Mouse (Mus musculus) lung, embryonic 15.5 days (tissue): ENCODE results near the gene Pom121. TPM values are rescaled to one million over a fixed set of nuclear protein-coding genes. Genes with fewer than 3 reads are reported as not detected.

ENCODE experiments used
- ATAC-seq: fragments of 200-750 bp; cut with Nextera tagmentation; 2 replicates; pipeline ENCODE4 v1.8.0; 2017; ENCODE audit warnings: moderate number of reproducible peaks, borderline replicate concordance; ENCODE audit not compliant: low FRiP score, low TSS enrichment; ENCODE audit errors: extremely low read depth
- H3K27ac ChIP-seq: fragments of 300-500 bp; sonication (generic); 2 replicates; pipeline ENCODE4 v1.5.1; 2015; ENCODE audit warnings: moderate library complexity, mild to moderate bottlenecking, inconsistent platforms
- H3K27me3 ChIP-seq: fragments of 300-500 bp; sonication (generic); 2 replicates; pipeline ENCODE4 v1.6.1; 2015; ENCODE audit warnings: inconsistent platforms
- H3K36me3 ChIP-seq: fragments of 300-500 bp; sonication (generic); 2 replicates; pipeline ENCODE4 v1.6.1; 2015; ENCODE audit warnings: inconsistent platforms
- H3K4me1 ChIP-seq: fragments of 300-500 bp; sonication (generic); 2 replicates; pipeline ENCODE4 v1.6.1; 2015; ENCODE audit warnings: inconsistent platforms
- H3K4me2 ChIP-seq: fragments of 300-500 bp; sonication (generic); 2 replicates; pipeline ENCODE4 v1.6.1; 2015; ENCODE audit warnings: inconsistent platforms, mild to moderate bottlenecking, moderate library complexity
- H3K4me3 ChIP-seq: fragments of 300-500 bp; sonication (generic); 2 replicates; pipeline ENCODE4 v1.5.1; 2015; ENCODE audit warnings: mild to moderate bottlenecking, inconsistent platforms
- H3K9ac ChIP-seq: fragments of 300-500 bp; sonication (generic); 2 replicates; pipeline ENCODE4 v1.6.1; 2015; ENCODE audit warnings: inconsistent platforms
- H3K9me3 ChIP-seq: fragments of 300-500 bp; sonication (generic); 2 replicates; pipeline ENCODE4 v1.6.1; 2016; ENCODE audit warnings: inconsistent platforms
- WGBS: fragments of 180-500 bp; shearing (Covaris S2); methylation state at CpG from one replicate; pipeline ENCODE4 v1.1.7; 2015; 5-methylcytosine and 5-hydroxymethylcytosine counted together
- polyA plus RNA-seq: library from polyadenylated mRNA; unstranded; fragments of >200 nt; fragmentation: Nextera tagmentation; extraction: Ambion mirVana; gene quantifications from 2 replicates; pipeline ENCODE4 v1.2.1, GENCODE M21; 2015

Pom121 gene
- 12.4 and 12.8 TPM in 2 replicates for polyA plus RNA-seq

DNA sequence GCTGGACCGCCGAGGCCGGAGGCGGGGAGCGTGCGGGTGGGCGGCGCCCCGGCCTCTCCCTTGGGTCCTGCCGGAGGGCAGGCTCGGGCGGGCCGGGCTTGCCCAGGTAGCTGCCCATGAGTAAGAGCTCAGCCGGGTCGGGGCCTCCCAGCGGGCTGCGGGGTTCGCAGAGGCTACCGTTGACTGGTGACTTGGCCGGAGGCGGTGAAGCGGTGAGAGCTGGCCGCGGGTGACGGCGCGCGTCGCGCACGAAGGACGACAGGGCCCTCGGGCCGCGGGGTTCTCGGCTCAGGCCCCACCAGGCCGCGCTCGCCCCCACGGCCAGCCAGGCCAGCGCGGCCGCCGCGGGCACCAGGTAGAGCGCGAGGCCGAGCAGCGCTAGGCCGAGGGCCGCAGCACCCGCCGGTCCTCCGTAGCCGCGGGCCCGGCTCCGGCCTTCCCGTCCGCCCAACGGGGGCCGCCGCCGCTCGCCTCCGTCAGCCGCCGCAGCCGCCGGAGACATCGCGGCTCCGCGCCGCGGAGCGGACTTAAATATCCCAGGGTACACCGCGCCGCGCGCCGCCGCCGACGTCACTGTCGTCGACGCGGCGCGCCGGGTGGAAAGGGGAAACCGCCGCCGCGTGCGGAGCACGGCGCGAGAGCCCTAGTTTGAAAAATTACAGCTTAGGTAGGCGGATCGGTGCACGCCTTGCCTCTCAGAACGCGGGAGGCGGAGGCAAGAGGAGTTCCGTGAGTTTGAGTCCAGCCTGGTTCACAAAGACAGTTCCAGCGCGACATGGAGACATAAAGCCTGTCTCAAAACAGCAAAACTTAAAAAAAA, at the start of gene Pom121:
Gene Pom121, minus strand, starts transcription at position 543 of the 820 bp plus-strand sequence.
- Histone ChIP-seq H3K36me3 (peaks cover 28% of the 10 kb centered on the region), H3K9me3 (no peaks in the 10 kb centered on the region), H3K27me3 (no peaks in the 10 kb centered on the region), H3K9ac (peak within 1 kb of the TSS; percentile 85), H3K27ac (peak within 1 kb of the TSS; percentile 87), H3K4me3 (peak within 1 kb of the TSS; percentile 75), H3K4me1 (peaks cover 16% of the 10 kb centered on the region), H3K4me2 (peak within 1 kb of the TSS; percentile 73)
- ATAC-seq: peak; percentile 91
- WGBS: under 1% methylated on average over 85 of the region's 110 CpGs

DNA sequence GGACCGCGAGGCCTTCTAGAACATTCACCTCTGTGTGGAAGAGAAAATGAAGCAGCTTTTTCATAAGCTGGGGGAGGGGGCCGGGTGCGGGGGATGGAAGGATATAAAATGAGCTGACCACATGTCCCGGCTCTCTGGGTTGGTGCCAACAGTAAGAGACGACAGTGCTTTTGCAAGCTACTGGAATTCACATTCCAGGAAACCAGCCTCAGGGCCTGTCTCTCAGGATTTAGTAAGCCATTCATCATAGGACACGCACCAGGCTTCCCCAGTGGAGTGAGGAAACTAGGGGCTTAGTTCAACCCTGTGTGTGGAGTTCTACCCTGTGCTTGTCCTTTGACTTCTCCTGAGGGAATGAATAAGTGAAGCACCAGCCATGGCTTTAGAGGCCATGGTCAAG, 48.1 kb upstream of the Pom121 start:
- Histone ChIP-seq H3K9ac (no peak overlapping the region), H3K27me3 (no peaks in the 10 kb centered on the region), H3K4me3 (no peak overlapping the region), H3K36me3 (peaks cover 22% of the 10 kb centered on the region; the same call in 1 of the 2 replicates), H3K9me3 (no peaks in the 10 kb centered on the region), H3K27ac (no peak overlapping the region), H3K4me2 (no peak overlapping the region), H3K4me1 (peaks cover 3% of the 10 kb centered on the region; the same call in 1 of the 2 replicates)
- 61% methylated on average over 7 of the region's 7 CpGs for WGBS
- ATAC-seq: no peak

DNA sequence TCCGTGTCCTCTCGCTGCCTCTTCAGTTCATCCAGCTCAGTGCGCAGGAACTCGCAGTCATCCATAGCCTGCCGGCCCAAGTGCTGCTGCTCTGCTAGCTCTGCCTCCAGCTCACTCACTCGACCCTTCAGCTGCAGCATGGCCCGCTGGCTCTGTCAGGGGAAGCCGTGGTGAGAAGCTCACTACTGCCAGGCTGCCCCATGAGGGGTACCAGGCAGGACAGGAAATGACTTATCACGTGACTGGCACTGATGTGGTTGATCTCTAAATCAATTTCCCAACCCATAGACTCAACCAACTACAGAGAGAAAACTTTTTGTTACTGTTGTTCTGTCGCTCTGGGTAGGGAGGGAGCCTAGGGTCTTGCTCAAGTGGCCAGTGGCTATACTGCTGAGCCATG, 40.7 kb upstream of the Pom121 start:
- WGBS: 94% methylated on average over 10 of the region's 10 CpGs
- no peak overlapping the region for H3K4me2 ChIP-seq
- H3K36me3 ChIP-seq: peaks cover 44% of the 10 kb centered on the region
- no peak overlapping the region for H3K27ac ChIP-seq
- H3K9me3 ChIP-seq: no peaks in the 10 kb centered on the region
- no peak overlapping the region for H3K4me3 ChIP-seq
- no peak overlapping the region for H3K9ac ChIP-seq
- no peak for ATAC-seq
- H3K4me1 ChIP-seq: no peaks in the 10 kb centered on the region
- no peaks in the 10 kb centered on the region for H3K27me3 ChIP-seq

DNA sequence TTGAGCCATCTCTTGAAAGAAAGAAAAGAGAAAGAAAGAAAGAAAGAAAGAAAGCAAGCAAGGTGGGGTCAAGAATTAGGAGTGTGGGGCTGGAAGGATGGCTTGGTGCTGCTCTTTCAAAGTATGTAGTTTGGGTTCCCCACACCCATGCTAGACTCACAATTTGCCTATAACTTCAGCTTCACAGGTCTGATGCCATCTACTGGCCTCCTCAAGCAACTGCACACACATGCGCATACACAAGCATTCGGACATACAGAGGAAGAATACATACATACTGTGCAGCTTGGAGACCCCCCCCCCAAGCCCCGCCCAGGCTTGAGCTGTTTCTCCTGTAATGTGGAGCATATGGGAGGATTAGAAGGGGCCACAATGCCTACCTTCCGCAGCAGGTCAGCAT, 39.5 kb upstream of the Pom121 start:
- peaks cover 47% of the 10 kb centered on the region for H3K36me3 ChIP-seq
- WGBS: 97% methylated on average over 4 of the region's 4 CpGs

DNA sequence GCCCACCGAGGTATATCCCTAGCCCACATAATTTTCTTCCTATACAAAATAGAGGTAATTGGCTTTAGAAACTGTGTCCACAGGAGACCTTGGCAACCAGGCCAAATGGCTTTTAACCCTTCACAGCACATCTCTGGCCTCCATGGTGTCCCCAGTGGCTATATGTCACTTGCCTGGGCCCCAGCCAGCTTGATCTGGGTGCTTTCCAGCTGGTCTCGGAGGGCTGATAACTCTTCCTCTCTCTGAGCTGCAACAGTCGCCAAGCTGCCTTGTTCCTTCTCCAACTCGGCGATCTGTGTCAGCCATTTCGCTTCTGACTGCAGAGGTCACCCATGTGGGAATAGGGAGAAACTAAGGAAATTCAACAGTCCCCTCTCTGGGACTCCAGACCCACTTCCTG, 36.8 kb upstream of the Pom121 start:
- Histone ChIP-seq H3K36me3 (peaks cover 70% of the 10 kb centered on the region), H3K4me2 (no peak overlapping the region)
- ATAC-seq: no peak

More for the DNA sequence above, 39.5 kb upstream of the Pom121 start:
- Histone ChIP-seq H3K4me1 (no peaks in the 10 kb centered on the region), H3K4me2 (no peak overlapping the region), H3K4me3 (no peak overlapping the region), H3K9ac (no peak overlapping the region), H3K27me3 (no peaks in the 10 kb centered on the region), H3K9me3 (no peaks in the 10 kb centered on the region), H3K27ac (no peak overlapping the region)
- ATAC-seq: no peak

DNA sequence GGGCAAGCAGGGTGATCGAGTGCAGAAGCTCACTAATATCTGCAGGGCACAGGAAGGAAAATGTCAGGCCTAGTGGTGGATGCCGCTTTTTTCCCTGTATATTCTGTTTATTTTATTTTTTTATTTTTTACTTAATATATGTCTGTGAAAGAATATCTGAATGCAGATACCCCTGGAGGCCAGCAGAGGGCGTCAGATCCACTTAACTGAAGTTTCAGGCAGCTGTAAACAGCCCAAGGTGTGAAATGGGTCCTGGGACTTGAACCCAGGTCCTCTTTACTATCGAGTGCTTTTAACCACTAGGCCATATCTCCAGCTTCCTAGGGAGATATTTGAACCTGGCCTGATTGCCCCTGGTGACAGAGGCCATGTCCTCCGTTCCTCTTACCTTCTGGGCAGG, 34.4 kb upstream of the Pom121 start:
- Histone ChIP-seq H3K9me3 (no peaks in the 10 kb centered on the region), H3K4me2 (no peak overlapping the region), H3K36me3 (peaks cover 74% of the 10 kb centered on the region), H3K9ac (no peak overlapping the region), H3K27ac (no peak overlapping the region), H3K4me3 (no peak overlapping the region), H3K4me1 (no peaks in the 10 kb centered on the region), H3K27me3 (no peaks in the 10 kb centered on the region)
- ATAC-seq: no peak
- WGBS: 66% methylated on average over 5 of the region's 5 CpGs

More for the DNA sequence above, 36.8 kb upstream of the Pom121 start:
- no peak overlapping the region for H3K27ac ChIP-seq
- no peaks in the 10 kb centered on the region for H3K4me1 ChIP-seq
- H3K27me3 ChIP-seq: no peaks in the 10 kb centered on the region
- no peak overlapping the region for H3K4me3 ChIP-seq
- H3K9me3 ChIP-seq: no peaks in the 10 kb centered on the region
- WGBS: 62% methylated on average over 6 of the region's 6 CpGs
- H3K9ac ChIP-seq: no peak overlapping the region

DNA sequence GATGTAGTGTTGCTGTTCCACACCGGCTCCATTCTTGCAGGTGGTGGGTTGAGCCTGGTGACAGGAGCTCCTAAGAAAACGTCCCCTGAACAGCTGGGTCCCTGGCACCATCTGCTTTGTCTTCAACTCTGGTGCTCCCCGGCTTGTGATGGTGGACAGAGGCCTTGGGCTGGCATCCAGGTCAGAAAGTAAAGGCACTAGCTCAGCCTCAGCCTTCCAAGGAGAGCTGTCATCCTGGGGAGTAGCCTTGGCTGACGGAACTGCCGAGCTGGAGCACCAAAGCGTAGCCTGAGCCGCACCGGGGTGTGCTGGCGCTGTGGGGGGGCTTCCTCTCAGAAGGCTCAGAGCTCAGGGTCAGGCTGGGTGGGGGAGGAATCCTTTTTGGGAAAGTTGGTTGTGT, 15.9 kb upstream of the Pom121 start:
- Histone ChIP-seq H3K4me1 (no peaks in the 10 kb centered on the region), H3K9me3 (no peaks in the 10 kb centered on the region), H3K4me3 (no peak overlapping the region), H3K9ac (no peak overlapping the region), H3K4me2 (no peak overlapping the region), H3K36me3 (peaks cover 31% of the 10 kb centered on the region), H3K27ac (no peak overlapping the region), H3K27me3 (no peaks in the 10 kb centered on the region)
- no peak for ATAC-seq
- WGBS: 88% methylated on average over 9 of the region's 9 CpGs

DNA sequence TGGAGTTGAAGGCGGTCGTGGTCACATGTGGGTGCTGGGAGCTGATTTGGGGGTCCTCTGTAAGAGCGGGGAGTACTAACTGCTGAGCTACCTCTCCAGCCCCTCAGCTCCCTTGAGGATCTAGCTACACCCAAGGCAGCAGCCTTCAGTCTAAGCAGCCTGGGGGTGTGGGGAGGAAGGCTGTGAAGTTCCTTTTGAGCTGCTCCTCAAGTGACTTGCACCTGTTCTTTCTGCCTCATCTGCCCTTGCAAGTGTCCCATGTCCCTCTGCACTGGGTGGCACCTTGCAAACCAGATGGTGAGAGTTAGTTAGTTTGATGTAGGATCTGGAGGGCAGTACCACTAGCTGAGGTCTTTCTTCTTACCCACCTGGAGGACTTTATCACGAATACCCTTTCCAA, 13.8 kb upstream of the Pom121 start:
- Histone ChIP-seq H3K9me3 (no peaks in the 10 kb centered on the region), H3K4me1 (no peaks in the 10 kb centered on the region), H3K27ac (no peak overlapping the region), H3K27me3 (no peaks in the 10 kb centered on the region), H3K9ac (no peak overlapping the region; the same call in 1 of the 2 replicates), H3K4me2 (no peak overlapping the region), H3K4me3 (no peak overlapping the region), H3K36me3 (peaks cover 19% of the 10 kb centered on the region; the same call in 1 of the 2 replicates)
- WGBS: 85% methylated on average over 4 of the region's 4 CpGs
- no peak for ATAC-seq

DNA sequence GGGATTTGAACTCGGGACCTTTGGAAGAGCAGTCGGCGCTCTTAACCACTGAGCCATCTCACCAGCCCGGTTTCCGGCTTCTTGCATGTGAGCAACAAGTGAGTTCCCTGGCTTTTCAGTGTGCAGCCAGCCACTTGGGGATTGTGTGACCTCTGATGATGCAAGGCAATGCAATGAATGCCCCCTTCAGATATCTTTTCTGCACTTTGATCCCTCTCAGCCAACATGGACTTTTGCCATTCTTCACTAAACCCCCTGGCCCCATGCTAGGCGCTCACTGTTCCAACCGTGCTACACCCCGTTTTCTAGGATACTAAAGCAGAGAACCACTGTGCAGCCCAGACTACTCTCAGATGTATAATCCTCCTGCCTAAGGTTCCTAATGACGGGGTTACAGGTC, 11.1 kb upstream of the Pom121 start:
- Histone ChIP-seq H3K9me3 (no peaks in the 10 kb centered on the region), H3K9ac (no peak overlapping the region), H3K4me2 (no peak overlapping the region), H3K27ac (no peak overlapping the region), H3K4me1 (no peaks in the 10 kb centered on the region), H3K36me3 (peaks cover 6% of the 10 kb centered on the region; the same call in 1 of the 2 replicates), H3K4me3 (no peak overlapping the region), H3K27me3 (no peaks in the 10 kb centered on the region)
- 87% methylated on average over 9 of the region's 9 CpGs for WGBS
- no peak for ATAC-seq

DNA sequence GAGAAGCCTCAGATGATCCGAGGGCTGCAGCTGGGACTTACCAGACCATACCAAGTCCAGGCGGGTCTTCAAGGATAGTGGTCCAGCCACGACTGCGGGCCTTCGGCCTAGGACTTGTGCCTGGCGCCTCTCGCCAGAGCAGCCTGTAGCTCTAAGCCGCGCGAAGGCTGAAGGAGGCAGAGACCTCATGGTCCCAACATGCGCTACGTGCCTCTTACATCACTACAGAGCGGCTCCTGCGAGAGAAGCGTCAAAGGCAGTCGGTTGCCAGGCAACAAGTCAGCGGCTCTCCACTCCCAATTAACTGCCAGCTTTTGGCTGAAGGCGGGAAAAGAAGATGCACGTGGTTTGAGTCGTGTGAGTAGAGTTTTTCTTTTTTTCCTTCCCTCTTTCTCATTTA, 10.3 kb upstream of the Pom121 start:
- H3K27ac ChIP-seq: no peak overlapping the region
- H3K9ac ChIP-seq: no peak overlapping the region
- peaks cover under 1% of the 10 kb centered on the region; the same call in 1 of the 2 replicates for H3K36me3 ChIP-seq
- WGBS: 38% methylated on average over 20 of the region's 20 CpGs
- H3K4me3 ChIP-seq: no peak overlapping the region
- ATAC-seq: no peak
- H3K9me3 ChIP-seq: no peaks in the 10 kb centered on the region
- H3K4me1 ChIP-seq: no peaks in the 10 kb centered on the region
- no peak overlapping the region for H3K4me2 ChIP-seq
- H3K27me3 ChIP-seq: no peaks in the 10 kb centered on the region

DNA sequence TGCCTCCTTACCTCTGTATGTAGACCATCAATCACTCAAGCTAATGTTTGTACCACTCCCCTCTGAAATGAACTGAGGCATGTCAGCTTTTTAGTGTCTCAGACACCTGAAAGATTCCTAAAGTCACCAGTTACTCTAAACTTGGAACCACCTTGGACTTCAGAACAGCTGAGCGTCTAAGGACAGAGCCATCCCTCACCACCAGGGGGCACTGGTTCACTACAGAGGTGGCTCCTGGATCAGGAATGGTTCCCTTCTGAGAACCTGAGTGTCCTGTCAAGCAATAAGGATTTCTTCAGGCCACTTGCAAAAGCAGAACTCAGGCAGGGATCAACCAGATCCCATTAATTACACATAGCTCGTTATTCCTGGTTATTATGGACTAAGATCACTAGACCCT, 5.9 kb upstream of the Pom121 start:
- no peak overlapping the region for H3K9ac ChIP-seq
- H3K27me3 ChIP-seq: no peaks in the 10 kb centered on the region
- no peak overlapping the region for H3K4me2 ChIP-seq
- no peaks in the 10 kb centered on the region for H3K36me3 ChIP-seq
- H3K9me3 ChIP-seq: no peaks in the 10 kb centered on the region
- 7% methylated on average over 2 of the region's 2 CpGs for WGBS
- ATAC-seq: no peak
- no peak overlapping the region for H3K4me3 ChIP-seq
- H3K27ac ChIP-seq: no peak overlapping the region
- no peaks in the 10 kb centered on the region for H3K4me1 ChIP-seq

DNA sequence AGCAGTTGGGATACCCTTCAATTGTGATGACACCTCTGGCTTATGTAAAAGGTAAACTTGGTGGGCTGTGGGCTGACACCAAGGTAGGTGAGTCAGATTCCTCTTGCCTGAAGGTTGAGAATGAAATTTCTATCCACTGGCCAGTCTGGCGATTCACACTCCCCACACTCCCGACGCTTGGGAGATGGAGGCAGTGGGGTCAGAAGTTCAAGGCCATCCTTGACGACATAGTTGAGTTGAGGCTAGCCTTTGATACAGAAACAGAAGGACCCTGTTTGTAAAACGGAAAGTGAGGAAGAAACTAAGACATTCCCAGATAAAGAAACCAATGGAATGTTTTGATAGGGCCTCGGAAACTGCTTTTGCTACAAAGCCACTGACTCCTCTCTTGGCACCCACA, 5.0 kb upstream of the Pom121 start:
- Histone ChIP-seq H3K9me3 (no peaks in the 10 kb centered on the region), H3K4me3 (no peak overlapping the region), H3K27ac (no peak overlapping the region), H3K9ac (no peak overlapping the region), H3K4me2 (no peak overlapping the region), H3K36me3 (no peaks in the 10 kb centered on the region), H3K4me1 (peaks cover 5% of the 10 kb centered on the region; the same call in 1 of the 2 replicates), H3K27me3 (no peaks in the 10 kb centered on the region)
- WGBS: 37% methylated on average over 6 of the region's 6 CpGs
- no peak for ATAC-seq
